Mouse (Mus musculus): Measurements from ENCODE around the gene Sox11. TPM values are rescaled to one million over a fixed set of nuclear protein-coding genes. Genes with fewer than 3 reads are reported as not detected.

The Sox11 gene
- total RNA-seq (2023) = not detected

GRCm38 (mm10) chr12:27341871-27342690 is at the start of gene Sox11:
Sox11 (minus strand) TSS chr12:27342574.

All from CD4-positive naive resting alpha-beta T cell, adult 57 days (primary cell).